Mouse (Mus musculus) limb, embryonic 14.5 days (tissue): ENCODE results near the gene Trim15. TPM values are rescaled to one million over a fixed set of nuclear protein-coding genes. Genes with fewer than 3 reads are reported as not detected.

ENCODE experiments used
- ATAC-seq: fragments of 200-750 bp; cut with Nextera tagmentation; 2 replicates; pipeline ENCODE4 v1.8.0; 2017; ENCODE audit warnings: low read depth, moderate number of reproducible peaks, moderate TSS enrichment; ENCODE audit not compliant: low FRiP score
- DNase-seq: peaks from one replicate; pipeline ENCODE4 v3.0.0-alpha.2; 2015; ENCODE audit warnings: low spot score
- H3K27ac ChIP-seq: fragments of 300-500 bp; sonication (generic); replicated peaks from 2 replicates; pipeline ENCODE4 v1.5.1; 2014; ENCODE audit warnings: low read depth, mild to moderate bottlenecking, low read length, moderate library complexity, mixed read lengths
- H3K27me3 ChIP-seq: fragments of 300-500 bp; sonication (generic); 2 replicates; pipeline ENCODE4 v1.6.1; 2014; ENCODE audit warnings: low read length, mixed read lengths; ENCODE audit not compliant: control insufficient read depth, insufficient read depth
- H3K36me3 ChIP-seq: fragments of 300-500 bp; sonication (generic); 2 replicates; pipeline ENCODE4 v1.6.1; 2014; ENCODE audit warnings: mild to moderate bottlenecking, low read length, moderate library complexity, mixed read lengths; ENCODE audit not compliant: control insufficient read depth, insufficient read depth
- H3K4me1 ChIP-seq: fragments of 300-500 bp; sonication (generic); 2 replicates; pipeline ENCODE4 v1.6.1; 2014; ENCODE audit warnings: antibody characterized with exemption, low read length, mixed read lengths; ENCODE audit not compliant: control insufficient read depth, insufficient read depth
- H3K4me2 ChIP-seq: fragments of 300-500 bp; sonication (generic); replicated peaks from 2 replicates; pipeline ENCODE4 v1.6.1; 2014; ENCODE audit warnings: low read depth, mild to moderate bottlenecking, low read length, moderate library complexity; ENCODE audit not compliant: severe bottlenecking
- H3K4me3 ChIP-seq: fragments of 300-500 bp; sonication (generic); replicated peaks from 2 replicates; pipeline ENCODE4 v1.5.1; 2014; ENCODE audit warnings: low read length
- H3K9ac ChIP-seq: fragments of 300-500 bp; sonication (generic); 2 replicates; pipeline ENCODE4 v1.6.1; 2014; ENCODE audit warnings: mild to moderate bottlenecking, low read depth, low read length, moderate library complexity; ENCODE audit not compliant: severe bottlenecking
- H3K9me3 ChIP-seq: fragments of 300-500 bp; sonication (generic); 2 replicates; pipeline ENCODE4 v1.6.1; 2016; ENCODE audit warnings: low read length; ENCODE audit not compliant: control insufficient read depth
- POLR2A ChIP-seq: fragments of 200-500 bp; IDR thresholded peaks from 2 replicates; pipeline ENCODE4 v1.8.0; 2012; ENCODE audit warnings: inconsistent platforms, mild to moderate bottlenecking, moderate library complexity, borderline replicate concordance; ENCODE audit not compliant: insufficient read depth, insufficient read length; ENCODE audit errors: extremely low read depth
- WGBS: fragments of 180-500 bp; shearing (Covaris S2); extraction: QIAGEN DNeasy Blood & Tissue Kit; methylation state at CpG from one replicate; pipeline ENCODE4 v1.1.7; 2014; 5-methylcytosine and 5-hydroxymethylcytosine counted together
- polyA plus RNA-seq, 2 experiments: library from polyadenylated mRNA; depleted of rRNA in 1 of 2; stranded (reverse) in 1 of 2; unstranded in 1 of 2; fragments of >200 nt; fragmentation: Nextera tagmentation in 1 of 2; extraction: Ambion mirVana in 1 of 2; gene quantifications; 2 replicates each; pipeline versions ENCODE4 v1.2.1 to v1.2.3; 2012 to 2014

The Trim15 gene
- polyA plus RNA-seq, 2 experiments = 0.21 TPM; not detected in 1

DNA sequence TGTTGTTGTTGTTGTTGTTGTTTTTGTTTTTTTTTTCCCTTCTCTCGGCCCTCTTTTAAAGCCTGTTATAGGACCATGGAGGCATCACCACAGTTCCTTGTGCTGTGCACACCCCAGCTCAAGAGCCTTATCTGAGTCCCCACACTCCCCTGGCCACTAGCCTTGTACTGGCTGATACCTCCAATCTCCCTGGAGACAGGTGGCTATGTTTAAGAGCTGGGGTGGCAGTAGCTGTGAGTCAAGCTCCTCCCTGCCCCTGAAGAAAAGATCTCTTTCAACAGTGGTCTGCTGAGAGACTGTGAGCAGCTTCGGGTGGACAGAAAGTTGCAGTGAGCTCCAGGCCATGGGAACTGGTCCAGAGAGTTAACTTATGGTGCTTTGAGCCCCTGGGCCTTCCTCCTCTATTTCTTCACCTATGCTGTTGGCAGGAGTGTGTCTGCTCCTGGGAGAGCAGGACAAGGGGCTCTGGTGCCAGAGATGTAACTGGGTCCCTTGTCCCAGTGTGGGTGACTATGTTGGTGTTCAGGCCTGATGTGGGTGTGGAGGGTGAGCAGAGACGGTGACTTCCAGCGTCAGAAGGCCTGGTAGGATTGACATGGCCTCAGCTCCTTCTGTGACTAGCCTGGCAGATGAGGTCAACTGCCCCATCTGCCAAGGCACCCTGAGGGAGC is 2.4 kb upstream of the Trim15 start, which contains the start of gene Trim10:
TSS of gene Trim10 (plus strand) at position 291 of the 671 bp plus-strand sequence.
- Histone ChIP-seq H3K4me3 (no peak within 1 kb of the TSS), H3K27ac (no peak within 1 kb of the TSS), H3K4me2 (no peak within 1 kb of the TSS), H3K4me1 (no peaks in the 10 kb centered on the region), H3K9me3 (no peaks in the 10 kb centered on the region), H3K27me3 (peaks cover 12% of the 10 kb centered on the region; the same call in 1 of the 2 replicates), H3K9ac (no peak within 1 kb of the TSS), H3K36me3 (no peaks in the 10 kb centered on the region)
- no peak for ATAC-seq
- 87% methylated on average over 4 of the region's 4 CpGs for WGBS
- no peak for TF ChIP-seq POLR2A
- no peak for DNase-seq

DNA sequence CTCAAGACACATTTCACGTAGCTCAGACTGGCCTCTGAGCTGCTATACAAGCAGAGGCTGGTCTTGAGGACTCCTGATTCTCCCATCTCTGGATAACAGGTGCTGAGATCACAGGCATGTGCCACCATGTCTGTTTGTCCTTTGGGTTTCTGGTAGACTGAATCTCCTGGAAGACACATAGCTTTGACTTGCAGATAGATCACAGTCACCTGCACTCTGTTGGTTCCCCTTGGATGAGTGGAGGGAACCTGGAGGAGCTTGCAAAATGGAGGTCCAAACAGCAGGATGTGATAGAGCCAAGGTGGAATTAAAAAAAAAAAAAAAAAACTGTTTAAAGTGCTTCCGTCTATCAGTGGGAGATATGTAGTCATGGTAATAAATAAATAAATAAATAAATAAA is 1.8 kb upstream of the Trim15 start:
- H3K27me3 ChIP-seq = peaks cover 12% of the 10 kb centered on the region; the same call in 1 of the 2 replicates
- H3K9me3 ChIP-seq = no peaks in the 10 kb centered on the region
- no peak overlapping the region for H3K27ac ChIP-seq
- no peak overlapping the region for H3K4me3 ChIP-seq
- ATAC-seq (no peak), DNase-seq (no peak)
- WGBS = 89% methylated on average over 2 of the region's 2 CpGs
- no peaks in the 10 kb centered on the region for H3K36me3 ChIP-seq
- H3K4me1 ChIP-seq = no peaks in the 10 kb centered on the region
- no peak for TF ChIP-seq POLR2A
- H3K4me2 ChIP-seq = no peak overlapping the region
- H3K9ac ChIP-seq = no peak overlapping the region

- Histone ChIP-seq H3K9me3 (no peaks in the 10 kb centered on the region), H3K27me3 (peaks cover 5% of the 10 kb centered on the region; the same call in 1 of the 2 replicates), H3K36me3 (peaks cover 33% of the 10 kb centered on the region), H3K9ac (no peak overlapping the region), H3K27ac (no peak overlapping the region), H3K4me1 (no peaks in the 10 kb centered on the region), H3K4me3 (no peak overlapping the region), H3K4me2 (no peak overlapping the region)
- ATAC-seq (no peak), DNase-seq (no peak)
- TF ChIP-seq POLR2A = no peak
- WGBS = 37% methylated on average over 2 of the region's 2 CpGs
Measured at GRCm38 (mm10) chr17:36861680-36862079, 5.3 kb downstream of the Trim15 start.

DNA sequence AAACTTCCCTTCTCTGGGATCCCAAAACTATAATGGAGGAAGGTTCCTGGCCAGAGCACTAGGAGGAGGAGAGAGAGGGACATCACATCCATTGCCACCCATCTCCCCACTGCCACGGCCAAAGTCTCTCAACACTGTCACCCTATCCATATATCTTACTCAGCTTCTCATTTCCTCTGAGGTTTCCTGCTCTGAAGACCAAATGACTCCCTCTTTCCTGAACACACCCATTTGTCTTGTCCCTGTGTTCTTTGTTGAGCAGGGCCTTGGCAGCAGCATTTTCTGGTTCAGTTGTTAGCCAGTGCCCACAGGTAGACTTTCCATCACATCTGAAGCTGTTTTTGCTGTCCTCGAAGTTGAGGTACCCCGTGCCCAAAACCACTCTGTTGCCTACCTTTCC is 8.8 kb downstream of the Trim15 start:
- Histone ChIP-seq H3K4me3 (no peak overlapping the region), H3K9me3 (no peaks in the 10 kb centered on the region), H3K4me1 (no peaks in the 10 kb centered on the region), H3K4me2 (no peak overlapping the region), H3K36me3 (peaks cover 67% of the 10 kb centered on the region), H3K27me3 (no peaks in the 10 kb centered on the region), H3K9ac (no peak overlapping the region), H3K27ac (no peak overlapping the region)
- 89% methylated on average over 3 of the region's 3 CpGs for WGBS
- DNase-seq (no peak), ATAC-seq (no peak)
- no peak for TF ChIP-seq POLR2A

GRCm38 (mm10) chr17:36856236-36856635 is 10.8 kb downstream of the Trim15 start:
- DNase-seq = no peak
- 94% methylated on average over 4 of the region's 4 CpGs for WGBS
- no peaks in the 10 kb centered on the region for H3K27me3 ChIP-seq
- H3K27ac ChIP-seq = no peak overlapping the region
- ATAC-seq = no peak
- no peaks in the 10 kb centered on the region for H3K4me1 ChIP-seq
- H3K9ac ChIP-seq = no peak overlapping the region
- H3K4me3 ChIP-seq = no peak overlapping the region
- H3K9me3 ChIP-seq = no peaks in the 10 kb centered on the region
- H3K4me2 ChIP-seq = no peak overlapping the region
- H3K36me3 ChIP-seq = peaks cover 86% of the 10 kb centered on the region
- TF ChIP-seq POLR2A = no peak

DNA sequence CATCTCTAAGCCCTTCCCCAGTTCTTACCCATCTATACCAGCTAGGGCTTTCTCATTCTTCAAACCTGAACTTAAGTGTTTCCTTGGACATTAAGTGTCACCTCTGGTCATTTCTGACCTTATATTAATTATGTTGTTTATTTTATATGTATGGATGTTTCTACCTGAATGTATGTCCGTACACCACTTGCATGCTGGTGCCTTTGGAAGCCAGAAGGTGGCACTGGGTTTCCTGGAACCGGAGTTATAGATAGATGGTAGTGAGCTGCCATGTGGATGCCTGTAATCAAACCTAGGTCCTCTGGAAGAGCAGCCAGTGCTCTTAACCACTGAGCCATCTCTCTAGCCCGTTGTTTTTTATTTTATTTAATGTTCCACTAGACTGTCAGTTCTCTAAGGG is 11.5 kb downstream of the Trim15 start:
- DNase-seq = no peak
- H3K9ac ChIP-seq = no peak overlapping the region
- TF ChIP-seq POLR2A = no peak
- H3K9me3 ChIP-seq = no peaks in the 10 kb centered on the region
- H3K27me3 ChIP-seq = no peaks in the 10 kb centered on the region
- no peak overlapping the region for H3K4me2 ChIP-seq
- no peak overlapping the region for H3K4me3 ChIP-seq
- no peak for ATAC-seq
- no peaks in the 10 kb centered on the region for H3K4me1 ChIP-seq
- WGBS = 95% methylated on average over 3 of the region's 3 CpGs
- peaks cover 94% of the 10 kb centered on the region for H3K36me3 ChIP-seq
- H3K27ac ChIP-seq = no peak overlapping the region
